Mouse (Mus musculus): Measurements from ENCODE around the gene Prkrip1. TPM values are rescaled to one million over a fixed set of nuclear protein-coding genes. Genes with fewer than 3 reads are reported as not detected.

The Prkrip1 gene
- polyA plus RNA-seq, 1 experiment from 2014 or later: 44.1 TPM

DNA sequence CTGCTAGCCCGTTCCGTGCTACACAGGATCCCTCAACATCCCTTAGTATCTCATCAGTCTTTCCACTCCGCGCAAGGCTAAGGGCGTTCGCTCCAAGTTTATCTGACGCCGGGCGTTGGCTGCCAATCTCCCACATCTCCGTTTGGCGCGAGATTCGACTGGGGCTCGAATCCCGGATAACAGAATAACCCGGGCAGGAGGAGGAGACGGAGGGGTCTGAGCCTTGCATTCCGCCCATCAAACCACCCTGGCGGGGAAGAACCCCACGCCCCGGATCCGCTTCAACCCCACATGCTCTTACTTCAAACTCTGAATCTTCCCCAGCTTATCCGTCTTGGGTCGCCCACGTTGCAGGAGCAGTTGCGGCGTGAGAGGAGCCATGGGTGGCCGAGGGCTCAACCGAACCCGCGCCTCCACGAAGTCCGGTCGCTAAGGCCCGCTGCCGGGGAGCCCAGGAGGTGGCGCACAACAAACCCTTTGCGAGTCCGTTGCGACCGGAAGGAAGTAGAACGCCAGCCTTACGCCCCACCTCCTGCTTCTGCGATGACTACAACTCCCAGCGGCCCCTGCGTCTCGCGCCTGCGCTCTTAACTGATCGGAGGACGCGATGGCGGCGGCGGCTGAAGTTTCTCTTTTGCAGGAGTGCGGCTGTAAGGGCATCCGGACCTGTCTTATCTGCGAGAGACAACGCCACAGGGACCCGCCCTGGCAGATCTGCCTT is 63.0 kb downstream of the Prkrip1 start, which contains the start of the genes Lrwd1 and Alkbh4:
Lrwd1 (minus strand) TSS at position 504 of the 721 bp plus-strand sequence.
Alkbh4 (plus strand) TSS at position 576 of the 721 bp plus-strand sequence.
- H3K36me3 ChIP-seq (ENCODE audit: control insufficient read depth, insufficient read depth, low read length): peaks cover 8% of the 10 kb centered on the region
- peak within 1 kb of the TSS; percentile 78 for H3K9ac ChIP-seq (ENCODE audit: low read depth, low read length)
- under 1% methylated on average over 60 of the region's 60 CpGs for WGBS
- H3K27ac ChIP-seq (ENCODE audit: low read length): peak within 1 kb of the TSS; percentile 58
- no peaks in the 10 kb centered on the region for H3K9me3 ChIP-seq (ENCODE audit: control insufficient read depth, low read length)
- H3K4me1 ChIP-seq (ENCODE audit: control insufficient read depth, insufficient read depth, low read length): peaks cover 12% of the 10 kb centered on the region; the same call in 1 of the 2 replicates
- H3K4me3 ChIP-seq (ENCODE audit: low read length): peak within 1 kb of the TSS; percentile 81
- peak within 1 kb of the TSS; percentile 65 for H3K4me2 ChIP-seq (ENCODE audit: low read depth, low read length)
- H3K27me3 ChIP-seq (replicated peaks; ENCODE audit: control insufficient read depth, insufficient read depth, low read length): no peaks in the 10 kb centered on the region
- ATAC-seq: peak; percentile 96

Other genes with a start within 250 kb of the Prkrip1 start
- gene Ssc4d, start 224.4 kb downstream of the Prkrip1 start, polyA plus RNA-seq (2015; fragmentation: Nextera tagmentation; extraction: Ambion mirVana): 2.3 and 2.9 TPM in 2 replicates
- 0.68 and 1.5 TPM in 2 replicates for gene Zp3, start 218.9 kb downstream of the Prkrip1 start, polyA plus RNA-seq (2015; fragmentation: Nextera tagmentation; extraction: Ambion mirVana)
- 20.6 and 21.6 TPM in 2 replicates for gene Dtx2, start 204.2 kb downstream of the Prkrip1 start, polyA plus RNA-seq (2015; fragmentation: Nextera tagmentation; extraction: Ambion mirVana)
- 44.4 and 47.8 TPM in 2 replicates for gene Upk3b, start 160.5 kb downstream of the Prkrip1 start, polyA plus RNA-seq (2015; fragmentation: Nextera tagmentation; extraction: Ambion mirVana)
- 0.82 and 2.3 TPM in 2 replicates for gene Upk3bl, start 144.5 kb downstream of the Prkrip1 start, polyA plus RNA-seq (2015; fragmentation: Nextera tagmentation; extraction: Ambion mirVana)
- 16.6 and 18.5 TPM in 2 replicates for gene Rasa4, start 115.0 kb downstream of the Prkrip1 start, polyA plus RNA-seq (2015; fragmentation: Nextera tagmentation; extraction: Ambion mirVana)
- 212 and 230 TPM in 2 replicates for gene Polr2j, start 82.3 kb downstream of the Prkrip1 start, polyA plus RNA-seq (2015; fragmentation: Nextera tagmentation; extraction: Ambion mirVana)
- 22.3 and 22.7 TPM in 2 replicates for gene Lrwd1, start 62.9 kb downstream of the Prkrip1 start, polyA plus RNA-seq (2015; fragmentation: Nextera tagmentation; extraction: Ambion mirVana)
- 16.7 and 17.2 TPM in 2 replicates for gene Alkbh4, start 62.8 kb downstream of the Prkrip1 start, polyA plus RNA-seq (2015; fragmentation: Nextera tagmentation; extraction: Ambion mirVana)
- 6.3 and 7.1 TPM in 2 replicates for gene Orai2, start 28.2 kb downstream of the Prkrip1 start, polyA plus RNA-seq (2015; fragmentation: Nextera tagmentation; extraction: Ambion mirVana)
- 2.2 TPM in 2 replicates for gene Sh2b2, start 47.6 kb upstream of the Prkrip1 start, polyA plus RNA-seq (2015; fragmentation: Nextera tagmentation; extraction: Ambion mirVana)

Measured in intestine, embryonic 16.5 days (tissue).